Mouse (Mus musculus): ENCODE results near the gene Cacna2d4. TPM values are rescaled to one million over a fixed set of nuclear protein-coding genes. Genes with fewer than 3 reads are reported as not detected.

Cacna2d4 gene
- polyA plus RNA-seq, 1 experiment: 34.8 TPM

DNA sequence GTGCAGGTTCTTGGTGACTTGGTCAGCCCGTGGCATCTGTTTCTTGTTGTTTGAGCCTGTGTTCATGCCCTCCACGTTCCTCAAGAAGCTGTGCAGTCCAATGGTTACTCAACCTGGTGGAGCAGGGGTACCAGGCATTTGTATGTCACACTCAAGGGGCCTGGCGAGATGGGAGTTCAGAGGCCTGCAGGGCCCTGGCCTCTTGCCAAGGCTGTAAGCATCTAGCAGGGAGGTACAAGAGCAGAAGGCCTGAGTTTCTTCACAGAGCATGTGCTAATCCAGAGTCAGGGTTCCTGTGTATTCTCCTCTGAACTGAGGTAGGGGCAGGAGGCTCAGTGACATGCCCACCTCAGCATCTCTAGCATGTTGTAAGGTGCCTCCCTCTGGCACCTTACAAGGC, 76.8 kb downstream of the Cacna2d4 start:
- WGBS: 83% methylated on average over 3 of the region's 3 CpGs
- H3K4me1 ChIP-seq (replicated peaks; ENCODE audit: control insufficient read depth, insufficient read depth, low read length): no peaks in the 10 kb centered on the region

DNA sequence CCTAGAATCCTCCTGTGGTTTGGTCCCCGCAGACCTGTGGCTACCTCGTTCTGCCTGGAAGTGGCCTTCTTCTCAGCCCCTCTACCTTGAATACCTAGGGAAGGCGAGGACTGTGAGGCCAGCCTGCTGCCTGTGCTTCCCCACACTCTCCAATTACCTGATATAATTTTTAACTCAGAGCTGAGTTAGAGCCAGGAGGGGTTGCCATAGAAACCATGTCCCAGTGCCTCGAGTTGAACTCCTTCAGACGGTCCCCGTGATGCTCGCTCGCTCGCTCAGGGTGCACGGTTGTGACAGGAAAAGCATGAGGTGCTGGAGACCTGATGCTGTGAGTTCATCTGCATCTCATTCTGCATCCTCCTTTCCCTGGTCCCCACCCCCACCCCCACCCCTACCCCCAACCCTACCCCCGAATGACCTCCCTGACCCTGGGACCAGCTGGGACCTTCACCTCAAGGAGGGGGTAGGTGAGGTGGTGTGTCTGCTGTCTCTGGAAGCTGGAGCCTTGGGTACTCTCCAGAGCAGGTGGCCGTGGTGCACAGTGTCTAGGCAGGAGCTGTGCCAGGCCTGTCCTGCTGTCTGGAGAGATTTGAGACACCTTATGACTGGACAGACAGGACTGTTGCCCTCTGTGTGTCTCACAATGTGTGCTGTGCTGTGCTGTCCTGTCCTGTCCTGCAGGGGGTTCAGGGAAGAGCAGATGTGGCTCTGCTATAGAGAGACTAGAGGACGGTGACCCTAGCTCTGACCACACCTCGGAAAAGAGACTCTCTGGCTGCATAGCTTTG, 77.5 kb downstream of the Cacna2d4 start:
- 84% methylated on average over 14 of the region's 14 CpGs for WGBS
- no peak for DNase-seq
- no peaks in the 10 kb centered on the region for H3K27me3 ChIP-seq (ENCODE audit: control insufficient read depth, insufficient read depth, low read length)
- no peak overlapping the region for H3K27ac ChIP-seq (ENCODE audit: control insufficient read depth, insufficient read depth, low read length)
- H3K36me3 ChIP-seq (ENCODE audit: control insufficient read depth, insufficient read depth, low read length): no peaks in the 10 kb centered on the region
- no peak overlapping the region for H3K4me3 ChIP-seq (ENCODE audit: control insufficient read depth, insufficient read depth, low read length)
- TF ChIP-seq POLR2A (IDR thresholded peaks at IDR 0.05; ENCODE audit: control insufficient read depth, extremely low read depth, insufficient read depth, low read length, poor library complexity): no peak
- no peak for TF ChIP-seq CTCF (IDR thresholded peaks at IDR 0.05; ENCODE audit: borderline replicate concordance, control insufficient read depth, extremely low read depth, insufficient read depth, low read length, poor library complexity)
- H3K4me1 ChIP-seq (replicated peaks; ENCODE audit: control insufficient read depth, insufficient read depth, low read length): no peaks in the 10 kb centered on the region

More for the DNA sequence above, 76.8 kb downstream of the Cacna2d4 start:
- H3K27me3 ChIP-seq (ENCODE audit: control insufficient read depth, insufficient read depth, low read length): no peaks in the 10 kb centered on the region
- TF ChIP-seq POLR2A (IDR thresholded peaks at IDR 0.05; ENCODE audit: control insufficient read depth, extremely low read depth, insufficient read depth, low read length, poor library complexity) (no peak), CTCF (IDR thresholded peaks at IDR 0.05; ENCODE audit: borderline replicate concordance, control insufficient read depth, extremely low read depth, insufficient read depth, low read length, poor library complexity) (no peak)
- H3K4me3 ChIP-seq (ENCODE audit: control insufficient read depth, insufficient read depth, low read length): no peak overlapping the region
- no peak overlapping the region for H3K27ac ChIP-seq (ENCODE audit: control insufficient read depth, insufficient read depth, low read length)
- no peak for DNase-seq
- no peaks in the 10 kb centered on the region for H3K36me3 ChIP-seq (ENCODE audit: control insufficient read depth, insufficient read depth, low read length)

DNA sequence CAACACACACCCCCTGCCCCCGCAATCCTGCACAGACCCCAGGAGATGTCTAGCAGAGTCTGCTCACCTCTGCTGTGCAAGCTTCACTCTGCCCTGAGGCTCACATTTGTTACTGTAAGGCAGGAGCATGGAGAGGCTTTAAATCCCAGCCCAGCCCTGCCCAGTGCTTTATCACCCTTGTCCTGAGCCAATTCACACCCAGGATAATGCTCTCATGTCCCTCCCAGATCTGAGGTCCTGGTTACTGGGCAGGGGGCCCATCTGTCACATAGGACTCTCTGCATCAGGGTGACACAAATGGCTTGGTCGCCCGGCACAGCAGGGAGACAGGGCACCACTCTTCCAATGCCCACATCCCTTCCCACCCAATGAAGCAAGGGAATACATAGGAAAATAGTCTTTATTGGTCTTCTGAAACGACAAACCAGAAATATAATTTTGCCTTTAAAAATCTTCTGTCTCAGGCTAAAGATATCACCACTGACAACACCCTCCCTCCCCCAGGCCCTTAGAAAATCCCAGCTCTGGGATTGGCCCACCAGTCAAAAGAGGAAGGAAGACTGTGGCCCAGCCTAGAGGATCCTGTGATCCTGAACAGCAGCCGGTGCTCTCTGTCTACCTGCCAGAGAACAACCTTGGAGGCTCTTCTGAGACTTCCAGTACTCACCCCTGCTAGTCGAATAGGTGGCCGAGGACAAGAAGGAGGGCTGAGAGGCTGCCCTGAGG, 78.6 kb downstream of the Cacna2d4 start:
- no peaks in the 10 kb centered on the region for H3K4me1 ChIP-seq (replicated peaks; ENCODE audit: control insufficient read depth, insufficient read depth, low read length)
- no peak overlapping the region for H3K4me3 ChIP-seq (ENCODE audit: control insufficient read depth, insufficient read depth, low read length)
- no peak overlapping the region for H3K27ac ChIP-seq (ENCODE audit: control insufficient read depth, insufficient read depth, low read length)
- no peaks in the 10 kb centered on the region for H3K36me3 ChIP-seq (ENCODE audit: control insufficient read depth, insufficient read depth, low read length)
- WGBS: 51% methylated on average over 7 of the region's 7 CpGs
- DNase-seq: no peak
- no peak for TF ChIP-seq CTCF (IDR thresholded peaks at IDR 0.05; ENCODE audit: borderline replicate concordance, control insufficient read depth, extremely low read depth, insufficient read depth, low read length, poor library complexity)
- TF ChIP-seq POLR2A (IDR thresholded peaks at IDR 0.05; ENCODE audit: control insufficient read depth, extremely low read depth, insufficient read depth, low read length, poor library complexity): no peak
- no peaks in the 10 kb centered on the region for H3K27me3 ChIP-seq (ENCODE audit: control insufficient read depth, insufficient read depth, low read length)

DNA sequence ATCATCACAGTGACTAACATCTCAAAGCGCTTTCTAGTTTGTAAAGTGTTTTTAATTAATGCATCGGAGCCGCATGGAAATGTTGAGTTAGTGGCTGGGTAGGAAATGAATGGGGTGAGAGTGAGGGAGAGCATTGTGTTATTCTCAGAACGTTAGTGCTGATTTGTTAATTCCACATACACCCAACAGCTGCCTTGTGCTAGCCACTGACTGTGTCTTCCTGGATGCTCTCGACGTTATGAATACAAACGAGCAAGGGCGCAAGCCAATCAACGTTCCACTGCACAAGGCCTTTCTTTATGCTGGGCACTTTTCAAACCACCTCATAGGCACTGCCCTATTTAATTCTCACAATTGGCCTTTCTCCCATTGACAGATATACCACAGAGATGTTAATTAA, 82.4 kb downstream of the Cacna2d4 start:
- Histone ChIP-seq H3K36me3 (ENCODE audit: control insufficient read depth, insufficient read depth, low read length) (no peaks in the 10 kb centered on the region), H3K27ac (ENCODE audit: control insufficient read depth, insufficient read depth, low read length) (no peak overlapping the region), H3K4me1 (replicated peaks; ENCODE audit: control insufficient read depth, insufficient read depth, low read length) (no peaks in the 10 kb centered on the region), H3K4me3 (ENCODE audit: control insufficient read depth, insufficient read depth, low read length) (no peak overlapping the region), H3K27me3 (ENCODE audit: control insufficient read depth, insufficient read depth, low read length) (no peaks in the 10 kb centered on the region)
- 95% methylated on average over 9 of the region's 9 CpGs for WGBS
- TF ChIP-seq POLR2A (IDR thresholded peaks at IDR 0.05; ENCODE audit: control insufficient read depth, extremely low read depth, insufficient read depth, low read length, poor library complexity): no peak
- TF ChIP-seq CTCF (IDR thresholded peaks at IDR 0.05; ENCODE audit: borderline replicate concordance, control insufficient read depth, extremely low read depth, insufficient read depth, low read length, poor library complexity): no peak
- DNase-seq: no peak

DNA sequence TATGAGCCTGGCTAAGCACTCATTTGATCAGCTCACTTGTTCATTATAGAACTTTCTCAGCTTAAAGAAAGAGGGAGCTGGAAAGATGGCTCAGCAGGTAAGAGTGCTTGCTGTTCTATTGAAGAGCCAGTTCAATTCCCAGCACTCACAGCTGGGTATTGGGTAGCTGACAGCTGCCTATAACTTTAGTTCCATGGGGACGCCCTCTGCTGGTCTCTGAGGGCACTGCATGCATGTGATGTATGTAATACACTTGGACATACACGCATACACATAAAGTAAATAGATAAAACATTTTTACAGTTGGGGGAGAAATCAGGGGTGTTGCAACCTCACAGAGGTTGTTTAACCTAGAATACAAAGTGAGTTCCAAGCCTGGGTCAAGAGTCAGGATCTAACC, 83.0 kb downstream of the Cacna2d4 start:
- H3K27me3 ChIP-seq (ENCODE audit: control insufficient read depth, insufficient read depth, low read length): no peaks in the 10 kb centered on the region
- TF ChIP-seq POLR2A (IDR thresholded peaks at IDR 0.05; ENCODE audit: control insufficient read depth, extremely low read depth, insufficient read depth, low read length, poor library complexity): no peak
- no peak for TF ChIP-seq CTCF (IDR thresholded peaks at IDR 0.05; ENCODE audit: borderline replicate concordance, control insufficient read depth, extremely low read depth, insufficient read depth, low read length, poor library complexity)
- 85% methylated on average over 2 of the region's 2 CpGs for WGBS
- DNase-seq: no peak
- no peak overlapping the region for H3K4me3 ChIP-seq (ENCODE audit: control insufficient read depth, insufficient read depth, low read length)
- no peaks in the 10 kb centered on the region for H3K36me3 ChIP-seq (ENCODE audit: control insufficient read depth, insufficient read depth, low read length)
- H3K4me1 ChIP-seq (replicated peaks; ENCODE audit: control insufficient read depth, insufficient read depth, low read length): no peaks in the 10 kb centered on the region
- H3K27ac ChIP-seq (ENCODE audit: control insufficient read depth, insufficient read depth, low read length): no peak overlapping the region

DNA sequence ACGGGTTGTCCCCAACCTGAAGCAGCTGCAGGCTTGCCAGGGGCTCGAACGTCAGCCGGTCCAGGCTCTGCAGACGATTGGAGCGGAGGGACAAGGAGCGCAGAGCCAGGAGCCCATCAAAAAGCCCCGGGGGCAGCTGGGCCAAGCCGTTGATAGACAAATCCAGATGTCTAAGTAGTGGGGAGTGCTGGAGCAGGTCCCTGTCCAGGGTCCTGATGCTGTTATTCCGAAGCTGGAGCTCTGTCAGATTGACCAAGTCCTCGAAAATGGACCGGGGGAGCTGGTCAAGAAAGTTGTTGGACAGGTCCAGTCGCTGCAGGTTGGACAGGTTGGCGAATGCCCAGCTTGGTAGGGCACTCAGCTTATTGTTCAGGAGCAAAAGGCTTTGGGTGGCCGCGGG, 84.2 kb downstream of the Cacna2d4 start:
- no peak overlapping the region for H3K27ac ChIP-seq (ENCODE audit: control insufficient read depth, insufficient read depth, low read length)
- no peaks in the 10 kb centered on the region for H3K27me3 ChIP-seq (ENCODE audit: control insufficient read depth, insufficient read depth, low read length)
- no peaks in the 10 kb centered on the region for H3K4me1 ChIP-seq (replicated peaks; ENCODE audit: control insufficient read depth, insufficient read depth, low read length)
- no peaks in the 10 kb centered on the region for H3K36me3 ChIP-seq (ENCODE audit: control insufficient read depth, insufficient read depth, low read length)
- TF ChIP-seq POLR2A (IDR thresholded peaks at IDR 0.05; ENCODE audit: control insufficient read depth, extremely low read depth, insufficient read depth, low read length, poor library complexity): no peak
- TF ChIP-seq CTCF (IDR thresholded peaks at IDR 0.05; ENCODE audit: borderline replicate concordance, control insufficient read depth, extremely low read depth, insufficient read depth, low read length, poor library complexity): no peak
- 63% methylated on average over 16 of the region's 16 CpGs for WGBS
- no peak for DNase-seq
- no peak overlapping the region for H3K4me3 ChIP-seq (ENCODE audit: control insufficient read depth, insufficient read depth, low read length)
